Mouse (Mus musculus) kidney, embryonic 15.5 days (tissue): ENCODE results near the gene Ypel4. TPM values are rescaled to one million over a fixed set of nuclear protein-coding genes. Genes with fewer than 3 reads are reported as not detected.

ENCODE experiments used
- ATAC-seq: fragments of 200-750 bp; cut with Nextera tagmentation; replicated peaks from 2 replicates; pipeline ENCODE4 v1.8.0; 2017; ENCODE audit warnings: moderate TSS enrichment; ENCODE audit not compliant: low FRiP score
- H3K27ac ChIP-seq: fragments of 300-500 bp; sonication (generic); 2 replicates; pipeline ENCODE4 v1.5.1; 2015; ENCODE audit warnings: mild to moderate bottlenecking, inconsistent platforms
- H3K27me3 ChIP-seq: fragments of 300-500 bp; sonication (generic); 2 replicates; pipeline ENCODE4 v1.6.1; 2015; ENCODE audit warnings: inconsistent platforms
- H3K36me3 ChIP-seq: fragments of 300-500 bp; sonication (generic); 2 replicates; pipeline ENCODE4 v1.6.1; 2015; ENCODE audit warnings: inconsistent platforms
- H3K4me1 ChIP-seq: fragments of 300-500 bp; sonication (generic); 2 replicates; pipeline ENCODE4 v1.6.1; 2015; ENCODE audit warnings: inconsistent platforms
- H3K4me2 ChIP-seq: fragments of 300-500 bp; sonication (generic); 2 replicates; pipeline ENCODE4 v1.6.1; 2015; ENCODE audit warnings: moderate library complexity, mild to moderate bottlenecking, inconsistent platforms
- H3K4me3 ChIP-seq: fragments of 300-500 bp; sonication (generic); replicated peaks from 2 replicates; pipeline ENCODE4 v1.5.1; 2015; ENCODE audit warnings: mild to moderate bottlenecking, inconsistent platforms
- H3K9ac ChIP-seq: fragments of 300-500 bp; sonication (generic); 2 replicates; pipeline ENCODE4 v1.6.1; 2015; ENCODE audit warnings: mild to moderate bottlenecking, inconsistent platforms
- H3K9me3 ChIP-seq: fragments of 300-500 bp; sonication (generic); replicated peaks from 2 replicates; pipeline ENCODE4 v1.6.1; 2016; ENCODE audit warnings: inconsistent platforms
- WGBS: fragments of 180-500 bp; shearing (Covaris S2); methylation state at CpG from one replicate; pipeline ENCODE4 v1.1.7; 2015; ENCODE audit warnings: mixed read lengths; 5-methylcytosine and 5-hydroxymethylcytosine counted together
- polyA plus RNA-seq: library from polyadenylated mRNA; unstranded; fragments of >200 nt; fragmentation: Nextera tagmentation; extraction: Ambion mirVana; gene quantifications from 2 replicates; pipeline ENCODE4 v1.2.1, GENCODE M21; 2015

The Ypel4 gene
- polyA plus RNA-seq, 1 experiment from 2014 or later = 9.4 TPM

DNA sequence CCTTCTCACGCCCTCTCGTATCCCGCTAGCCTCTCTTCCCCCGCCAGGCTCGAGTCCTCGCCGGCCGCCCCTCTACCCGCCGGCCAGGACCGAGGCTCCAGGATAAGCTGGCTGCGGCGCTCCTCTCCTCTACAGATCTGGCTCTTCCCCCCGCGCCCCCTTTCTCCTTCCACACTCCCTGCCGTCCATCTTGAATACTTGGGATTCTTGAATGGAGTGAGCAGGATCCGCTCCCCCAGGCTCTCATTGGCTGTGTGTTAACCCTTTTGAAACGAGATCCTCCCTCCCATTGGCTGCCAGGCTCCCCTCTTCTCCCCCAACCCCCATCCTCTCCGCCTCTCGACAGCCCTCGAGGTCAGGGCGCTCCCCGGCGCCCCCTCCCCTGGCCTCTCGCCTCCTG, 9.7 kb downstream of the Ypel4 start, which contains the start of gene Gm19426:
Gene Gm19426, minus strand, starts transcription at position 95 of the 400 bp plus-strand sequence.
- Histone ChIP-seq H3K4me2 (peak within 1 kb of the TSS; percentile 75), H3K36me3 (peaks cover 17% of the 10 kb centered on the region), H3K27me3 (no peaks in the 10 kb centered on the region), H3K27ac (peak within 1 kb of the TSS; percentile 100), H3K9ac (peak within 1 kb of the TSS; percentile 99), H3K4me1 (peaks cover 47% of the 10 kb centered on the region), H3K4me3 (peak within 1 kb of the TSS; percentile 96), H3K9me3 (no peaks in the 10 kb centered on the region)
- ATAC-seq = peak; percentile 89
- under 1% methylated on average over 25 of the region's 25 CpGs for WGBS

DNA sequence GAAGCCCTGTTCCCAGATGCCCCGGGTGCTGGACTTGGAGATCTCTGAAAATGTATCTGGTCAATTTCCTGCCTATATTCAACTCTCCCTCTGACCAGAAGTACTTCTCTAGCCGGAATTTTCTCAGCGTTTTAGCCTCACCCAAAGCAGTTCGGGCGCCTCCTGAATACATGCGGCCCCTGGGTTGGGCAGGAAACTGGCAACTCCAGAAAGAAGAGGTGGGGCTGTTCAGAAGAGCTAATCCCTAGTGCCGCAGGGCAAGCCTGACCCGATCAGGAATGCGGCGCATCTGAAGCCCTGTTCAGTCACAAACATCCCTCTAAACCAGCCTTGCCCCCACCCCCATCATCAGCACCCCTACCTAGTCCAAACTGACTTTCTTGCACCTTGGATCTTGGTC, 10.3 kb downstream of the Ypel4 start:
- H3K27ac ChIP-seq = peak overlapping the region; percentile 100
- peaks cover 17% of the 10 kb centered on the region for H3K36me3 ChIP-seq
- ATAC-seq = peak; percentile 37
- H3K4me3 ChIP-seq = peak overlapping the region; percentile 96
- H3K9ac ChIP-seq = peak overlapping the region; percentile 48
- no peaks in the 10 kb centered on the region for H3K9me3 ChIP-seq
- 2% methylated on average over 10 of the region's 10 CpGs for WGBS
- H3K4me2 ChIP-seq = peak overlapping the region; percentile 75
- peaks cover 41% of the 10 kb centered on the region for H3K4me1 ChIP-seq
- H3K27me3 ChIP-seq = no peaks in the 10 kb centered on the region

- H3K9ac ChIP-seq = no peak overlapping the region
- H3K4me2 ChIP-seq = no peak overlapping the region
- H3K27ac ChIP-seq = no peak overlapping the region
- no peaks in the 10 kb centered on the region for H3K36me3 ChIP-seq
- no peaks in the 10 kb centered on the region for H3K9me3 ChIP-seq
- WGBS = 67% methylated on average over 6 of the region's 6 CpGs
- no peaks in the 10 kb centered on the region for H3K27me3 ChIP-seq
- no peak for ATAC-seq
- H3K4me1 ChIP-seq = no peaks in the 10 kb centered on the region
- no peak overlapping the region for H3K4me3 ChIP-seq
Observed at GRCm38 (mm10) chr2:84750115-84750514, 16.3 kb downstream of the Ypel4 start.

- no peak overlapping the region for H3K4me2 ChIP-seq
- no peaks in the 10 kb centered on the region for H3K27me3 ChIP-seq
- H3K27ac ChIP-seq = no peak overlapping the region
- H3K4me3 ChIP-seq = no peak overlapping the region
- no peaks in the 10 kb centered on the region for H3K36me3 ChIP-seq
- WGBS = 76% methylated on average over 5 of the region's 5 CpGs
- H3K9ac ChIP-seq = no peak overlapping the region
- no peaks in the 10 kb centered on the region for H3K4me1 ChIP-seq
- no peaks in the 10 kb centered on the region for H3K9me3 ChIP-seq
- no peak for ATAC-seq
Observed at GRCm38 (mm10) chr2:84756245-84756644, 22.4 kb downstream of the Ypel4 start.

DNA sequence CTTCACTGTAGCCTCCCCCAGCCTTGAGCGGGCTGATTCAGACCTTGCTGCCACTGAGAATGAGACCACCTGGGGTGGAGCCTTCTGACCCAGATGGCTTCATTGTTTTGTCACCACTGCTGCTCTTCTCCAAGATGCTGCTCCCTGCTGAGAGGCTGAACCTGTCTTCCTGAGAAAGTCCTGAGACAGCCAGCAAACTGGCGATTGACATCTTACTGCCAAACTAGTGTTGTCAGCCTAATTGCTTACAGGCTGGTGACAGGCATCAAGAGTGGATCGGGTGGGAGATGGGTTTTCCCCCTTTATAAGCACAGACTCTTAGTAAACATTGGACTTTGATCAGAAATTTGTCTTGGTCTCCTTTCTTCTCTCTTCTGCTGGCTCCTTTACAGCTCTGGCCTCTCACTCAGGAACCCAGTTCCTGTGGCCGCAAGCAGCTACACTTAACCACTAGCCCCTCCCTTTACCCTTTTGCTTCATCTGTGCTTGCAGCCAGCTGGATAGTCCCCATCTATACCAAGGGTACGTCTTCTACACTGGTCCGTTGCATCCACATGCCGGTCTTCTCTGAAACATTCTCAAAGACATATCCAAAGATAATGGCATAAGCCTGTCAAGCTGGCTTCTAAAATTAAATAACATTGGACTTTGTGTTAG, 23.3 kb downstream of the Ypel4 start:
- H3K9ac ChIP-seq = no peak overlapping the region
- H3K36me3 ChIP-seq = no peaks in the 10 kb centered on the region
- WGBS = 59% methylated on average over 7 of the region's 7 CpGs
- H3K4me2 ChIP-seq = no peak overlapping the region
- H3K4me1 ChIP-seq = no peaks in the 10 kb centered on the region
- no peak for ATAC-seq
- H3K27ac ChIP-seq = no peak overlapping the region
- H3K27me3 ChIP-seq = no peaks in the 10 kb centered on the region
- H3K9me3 ChIP-seq = no peaks in the 10 kb centered on the region
- H3K4me3 ChIP-seq = no peak overlapping the region

DNA sequence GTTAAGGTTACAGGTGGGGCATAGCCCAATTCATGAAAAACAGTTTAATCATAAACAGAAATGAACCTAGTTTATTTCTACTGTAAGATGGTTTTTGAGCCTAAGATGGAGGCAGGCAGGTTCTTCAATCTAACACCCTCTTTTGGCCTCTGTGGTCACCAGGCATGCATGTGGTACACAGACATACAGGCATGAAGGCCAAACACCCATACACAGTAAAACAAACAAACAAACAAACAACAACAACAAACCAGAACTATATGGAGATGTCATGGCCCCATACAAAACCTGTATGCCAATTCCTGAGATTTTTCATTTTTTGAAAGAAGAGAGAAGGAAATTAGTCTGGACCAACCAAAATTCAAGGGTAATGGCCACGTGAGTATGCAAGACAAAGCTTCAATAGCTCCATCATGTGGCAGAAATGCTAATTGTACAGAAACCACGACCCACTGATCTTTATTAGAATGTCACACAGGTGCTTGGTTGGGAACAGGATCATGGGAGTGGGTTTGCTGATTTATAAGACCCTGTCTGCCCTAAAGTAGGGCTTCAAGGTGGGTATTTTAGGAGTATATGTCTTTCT, 24.8 kb downstream of the Ypel4 start:
- no peaks in the 10 kb centered on the region for H3K9me3 ChIP-seq
- no peaks in the 10 kb centered on the region for H3K36me3 ChIP-seq
- WGBS = 0% methylated on average over 2 of the region's 2 CpGs
- no peaks in the 10 kb centered on the region for H3K4me1 ChIP-seq
- no peak overlapping the region for H3K4me2 ChIP-seq
- H3K27me3 ChIP-seq = no peaks in the 10 kb centered on the region
- no peak overlapping the region for H3K9ac ChIP-seq
- H3K27ac ChIP-seq = no peak overlapping the region
- no peak overlapping the region for H3K4me3 ChIP-seq
- peak; percentile 58 for ATAC-seq

- Histone ChIP-seq H3K36me3 (no peaks in the 10 kb centered on the region), H3K4me2 (no peak overlapping the region), H3K9ac (no peak overlapping the region), H3K27me3 (no peaks in the 10 kb centered on the region), H3K4me3 (no peak overlapping the region), H3K27ac (no peak overlapping the region), H3K4me1 (no peaks in the 10 kb centered on the region), H3K9me3 (no peaks in the 10 kb centered on the region)
- no peak for ATAC-seq
- WGBS = 73% methylated on average over 8 of the region's 8 CpGs
Observed at GRCm38 (mm10) chr2:84760777-84761176, 26.9 kb downstream of the Ypel4 start.

DNA sequence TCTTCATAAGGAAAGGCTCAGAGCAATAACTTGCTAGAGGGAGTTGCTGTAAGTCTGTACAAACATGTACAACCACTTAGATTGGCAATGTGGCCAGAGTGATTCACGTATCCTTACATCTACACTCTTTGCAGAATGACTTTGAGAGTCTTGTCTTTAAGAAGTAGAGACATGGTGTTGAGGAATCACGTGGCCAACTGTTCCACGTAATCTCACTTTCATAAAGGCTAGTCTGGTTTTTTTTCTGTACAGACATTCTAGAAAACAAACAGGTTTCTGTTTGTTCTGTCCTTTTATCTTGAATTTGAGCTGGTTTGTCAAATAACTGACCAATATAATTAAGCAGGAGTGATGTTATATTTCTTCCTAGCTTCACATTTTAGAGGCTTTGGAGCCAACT, 27.5 kb downstream of the Ypel4 start:
- ATAC-seq = no peak
- no peaks in the 10 kb centered on the region for H3K9me3 ChIP-seq
- H3K27me3 ChIP-seq = no peaks in the 10 kb centered on the region
- H3K4me2 ChIP-seq = no peak overlapping the region
- 85% methylated on average over 3 of the region's 3 CpGs for WGBS
- H3K9ac ChIP-seq = no peak overlapping the region
- H3K27ac ChIP-seq = no peak overlapping the region
- no peak overlapping the region for H3K4me3 ChIP-seq
- no peaks in the 10 kb centered on the region for H3K36me3 ChIP-seq
- no peaks in the 10 kb centered on the region for H3K4me1 ChIP-seq

GRCm38 (mm10) chr2:84761840-84762239, 28.0 kb downstream of the Ypel4 start:
- H3K27ac ChIP-seq = no peak overlapping the region
- H3K4me3 ChIP-seq = no peak overlapping the region
- H3K9ac ChIP-seq = no peak overlapping the region
- no peaks in the 10 kb centered on the region for H3K36me3 ChIP-seq
- H3K9me3 ChIP-seq = no peaks in the 10 kb centered on the region
- no peaks in the 10 kb centered on the region for H3K27me3 ChIP-seq
- H3K4me1 ChIP-seq = no peaks in the 10 kb centered on the region
- 84% methylated on average over 1 of the region's 1 CpGs for WGBS
- H3K4me2 ChIP-seq = no peak overlapping the region
- no peak for ATAC-seq

GRCm38 (mm10) chr2:84762295-84762694, 28.4 kb downstream of the Ypel4 start:
- WGBS = 65% methylated on average over 4 of the region's 4 CpGs

DNA sequence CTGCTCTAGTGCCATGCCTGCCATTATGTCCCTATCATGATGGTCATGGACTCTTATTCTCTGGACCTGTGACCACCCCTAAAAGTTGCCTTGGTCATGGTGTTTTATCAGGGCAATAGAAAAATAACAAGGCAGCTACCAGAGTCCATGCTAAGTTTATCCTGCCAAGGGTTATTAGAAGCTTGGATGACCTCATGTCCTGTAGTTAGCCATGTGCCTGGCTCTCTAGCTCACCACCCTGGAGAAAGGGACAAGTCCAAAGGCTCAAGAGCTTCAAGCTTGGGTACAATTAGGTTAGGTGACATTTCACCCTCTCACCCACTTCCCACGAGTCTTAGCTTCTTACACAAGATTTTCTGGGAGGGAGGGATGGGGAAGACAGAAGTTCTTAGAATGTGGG, 29.0 kb downstream of the Ypel4 start:
- ATAC-seq = no peak
- Histone ChIP-seq H3K27ac (no peak overlapping the region), H3K27me3 (no peaks in the 10 kb centered on the region), H3K9ac (no peak overlapping the region), H3K4me2 (no peak overlapping the region), H3K9me3 (no peaks in the 10 kb centered on the region), H3K4me3 (no peak overlapping the region), H3K4me1 (no peaks in the 10 kb centered on the region), H3K36me3 (no peaks in the 10 kb centered on the region)
- 35% methylated on average over 1 of the region's 1 CpGs for WGBS

More at GRCm38 (mm10) chr2:84762295-84762694, 28.4 kb downstream of the Ypel4 start:
- Histone ChIP-seq H3K9me3 (no peaks in the 10 kb centered on the region), H3K27me3 (no peaks in the 10 kb centered on the region), H3K27ac (no peak overlapping the region), H3K4me1 (no peaks in the 10 kb centered on the region), H3K36me3 (no peaks in the 10 kb centered on the region), H3K4me2 (no peak overlapping the region), H3K4me3 (no peak overlapping the region), H3K9ac (no peak overlapping the region)
- ATAC-seq = no peak

- Histone ChIP-seq H3K9me3 (no peaks in the 10 kb centered on the region), H3K4me1 (peaks cover 19% of the 10 kb centered on the region), H3K27me3 (no peaks in the 10 kb centered on the region), H3K9ac (no peak overlapping the region), H3K27ac (no peak overlapping the region), H3K4me3 (no peak overlapping the region), H3K4me2 (no peak overlapping the region), H3K36me3 (0 out of 2 replicates have a peak, but pooled peaks cover 2% of the 10 kb centered on the region)
- 79% methylated on average over 6 of the region's 6 CpGs for WGBS
- ATAC-seq = no peak
Observed at GRCm38 (mm10) chr2:84770501-84770900, 36.6 kb downstream of the Ypel4 start.
